Mouse (Mus musculus) heart, embryonic 15.5 days (tissue): ENCODE data around the gene Skp2. TPM values are rescaled to one million over a fixed set of nuclear protein-coding genes. Genes with fewer than 3 reads are reported as not detected.

Experiments used
- ATAC-seq: fragments of 200-750 bp; cut with Nextera tagmentation; replicated peaks from 2 replicates; pipeline ENCODE4 v1.8.0; 2017; ENCODE audit warnings: low read depth, moderate TSS enrichment; ENCODE audit not compliant: insufficient number of reproducible peaks, insufficient read depth, low FRiP score
- H3K27ac ChIP-seq: fragments of 300-500 bp; sonication (generic); 2 replicates; pipeline ENCODE4 v1.5.1; 2015; ENCODE audit warnings: mild to moderate bottlenecking, inconsistent platforms
- H3K27me3 ChIP-seq: fragments of 300-500 bp; sonication (generic); 2 replicates; pipeline ENCODE4 v1.6.1; 2015; ENCODE audit warnings: inconsistent platforms
- H3K36me3 ChIP-seq: fragments of 300-500 bp; sonication (generic); 2 replicates; pipeline ENCODE4 v1.6.1; 2015; ENCODE audit warnings: mild to moderate bottlenecking, inconsistent platforms
- H3K4me1 ChIP-seq: fragments of 300-500 bp; sonication (generic); replicated peaks from 2 replicates; pipeline ENCODE4 v1.6.1; 2015; ENCODE audit warnings: inconsistent platforms
- H3K4me2 ChIP-seq: fragments of 300-500 bp; sonication (generic); 2 replicates; pipeline ENCODE4 v1.6.1; 2015; ENCODE audit warnings: inconsistent platforms, mild to moderate bottlenecking, moderate library complexity
- H3K4me3 ChIP-seq: fragments of 300-500 bp; sonication (generic); 2 replicates; pipeline ENCODE4 v1.5.1; 2015; ENCODE audit warnings: mild to moderate bottlenecking, inconsistent platforms
- H3K9ac ChIP-seq: fragments of 300-500 bp; sonication (generic); 2 replicates; pipeline ENCODE4 v1.6.1; 2015; ENCODE audit warnings: mild to moderate bottlenecking, inconsistent platforms
- H3K9me3 ChIP-seq: fragments of 300-500 bp; sonication (generic); replicated peaks from 2 replicates; pipeline ENCODE4 v1.6.1; 2016; ENCODE audit warnings: inconsistent platforms
- WGBS: fragments of 180-500 bp; shearing (Covaris S2); methylation state at CpG from one replicate; pipeline ENCODE4 v1.1.7; 2015; ENCODE audit warnings: mixed read lengths; 5-methylcytosine and 5-hydroxymethylcytosine counted together
- polyA plus RNA-seq: library from polyadenylated mRNA; unstranded; fragments of >200 nt; fragmentation: Nextera tagmentation; extraction: Ambion mirVana; gene quantifications from 2 replicates; pipeline ENCODE4 v1.2.1, GENCODE M21; 2015

The Skp2 gene
- polyA plus RNA-seq, 1 experiment from 2014 or later, result 18.4 TPM

DNA sequence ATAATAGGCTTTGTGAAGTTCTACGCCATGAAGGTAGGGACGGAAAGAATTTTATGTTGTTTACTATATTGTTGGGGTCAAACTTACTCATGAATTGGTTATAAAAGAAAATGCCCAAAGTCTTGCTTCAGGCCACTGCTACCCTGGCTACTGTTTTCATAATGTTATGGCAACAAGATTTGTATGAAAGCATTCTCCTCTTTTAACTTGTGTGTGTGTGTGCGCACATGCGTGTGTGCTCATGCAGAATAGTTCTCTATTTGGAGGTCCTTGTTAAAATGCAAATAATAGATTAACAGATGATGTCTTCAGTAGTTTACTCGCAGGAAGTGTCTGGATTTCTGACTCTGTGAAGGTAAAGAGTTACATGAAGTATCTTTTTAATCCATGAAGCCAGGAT is 81.5 kb downstream of the Skp2 start:
- ATAC-seq, result no peak
- Histone ChIP-seq H3K9ac (no peak overlapping the region), H3K4me3 (peak overlapping the region; percentile 99), H3K4me2 (peak overlapping the region; percentile 67), H3K27ac (peak overlapping the region; percentile 97), H3K27me3 (no peaks in the 10 kb centered on the region), H3K36me3 (no peaks in the 10 kb centered on the region), H3K4me1 (peaks cover 57% of the 10 kb centered on the region), H3K9me3 (no peaks in the 10 kb centered on the region)
- WGBS, result 70% methylated on average over 5 of the region's 5 CpGs

DNA sequence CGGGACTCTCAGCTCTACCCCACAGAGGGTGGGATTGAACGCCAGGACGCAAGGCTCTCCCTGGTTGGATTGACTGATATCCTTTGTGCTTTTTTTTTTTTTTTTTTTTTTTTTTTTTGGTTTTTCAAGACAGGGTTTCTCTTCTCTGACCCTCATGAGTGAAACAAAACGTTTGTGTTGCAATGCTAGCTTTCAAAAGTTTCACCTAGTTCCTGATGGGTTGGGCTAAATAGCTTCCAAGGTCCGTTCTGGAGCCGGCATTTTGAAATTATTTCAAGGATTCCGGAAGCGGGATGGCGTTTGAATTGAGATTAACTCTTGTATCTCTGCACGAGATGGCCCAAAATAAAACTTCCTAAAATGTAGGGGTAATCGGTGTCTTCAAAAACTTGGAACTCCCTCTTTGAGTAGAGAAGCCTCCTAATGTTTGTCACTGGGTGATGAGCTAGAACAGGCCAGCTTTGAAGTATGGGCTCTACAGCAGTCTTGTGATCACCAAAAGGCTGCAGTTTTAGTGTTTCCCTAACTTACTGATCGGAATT is 82.1 kb downstream of the Skp2 start:
- WGBS, result 13% methylated on average over 12 of the region's 12 CpGs
- Histone ChIP-seq H3K4me3 (peak overlapping the region; percentile 99), H3K27me3 (no peaks in the 10 kb centered on the region), H3K9me3 (no peaks in the 10 kb centered on the region), H3K4me2 (peak overlapping the region; percentile 67), H3K36me3 (no peaks in the 10 kb centered on the region), H3K27ac (peak overlapping the region; percentile 97), H3K9ac (peak overlapping the region; percentile 98), H3K4me1 (peaks cover 52% of the 10 kb centered on the region)
- ATAC-seq, result no peak

DNA sequence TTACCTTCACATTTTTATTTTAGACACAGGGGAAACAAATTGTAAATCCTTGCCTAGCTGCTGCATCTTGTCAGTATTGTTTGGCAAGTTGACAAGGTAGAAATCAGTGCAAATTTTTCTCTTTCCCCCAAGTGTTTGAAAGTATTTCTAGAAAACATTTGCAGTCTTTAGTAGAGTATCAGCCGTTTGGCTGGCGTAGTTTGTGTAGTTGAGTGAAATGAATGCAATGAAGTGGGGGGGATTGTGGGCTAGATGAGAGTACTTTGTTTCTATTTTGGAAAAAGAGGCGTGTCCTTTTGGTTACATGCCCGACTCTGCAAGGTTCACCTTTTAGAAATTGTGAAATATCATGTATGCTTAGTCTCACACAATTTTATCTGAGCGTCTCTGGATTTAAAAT is 82.6 kb downstream of the Skp2 start:
- WGBS, result 7% methylated on average over 5 of the region's 5 CpGs

DNA sequence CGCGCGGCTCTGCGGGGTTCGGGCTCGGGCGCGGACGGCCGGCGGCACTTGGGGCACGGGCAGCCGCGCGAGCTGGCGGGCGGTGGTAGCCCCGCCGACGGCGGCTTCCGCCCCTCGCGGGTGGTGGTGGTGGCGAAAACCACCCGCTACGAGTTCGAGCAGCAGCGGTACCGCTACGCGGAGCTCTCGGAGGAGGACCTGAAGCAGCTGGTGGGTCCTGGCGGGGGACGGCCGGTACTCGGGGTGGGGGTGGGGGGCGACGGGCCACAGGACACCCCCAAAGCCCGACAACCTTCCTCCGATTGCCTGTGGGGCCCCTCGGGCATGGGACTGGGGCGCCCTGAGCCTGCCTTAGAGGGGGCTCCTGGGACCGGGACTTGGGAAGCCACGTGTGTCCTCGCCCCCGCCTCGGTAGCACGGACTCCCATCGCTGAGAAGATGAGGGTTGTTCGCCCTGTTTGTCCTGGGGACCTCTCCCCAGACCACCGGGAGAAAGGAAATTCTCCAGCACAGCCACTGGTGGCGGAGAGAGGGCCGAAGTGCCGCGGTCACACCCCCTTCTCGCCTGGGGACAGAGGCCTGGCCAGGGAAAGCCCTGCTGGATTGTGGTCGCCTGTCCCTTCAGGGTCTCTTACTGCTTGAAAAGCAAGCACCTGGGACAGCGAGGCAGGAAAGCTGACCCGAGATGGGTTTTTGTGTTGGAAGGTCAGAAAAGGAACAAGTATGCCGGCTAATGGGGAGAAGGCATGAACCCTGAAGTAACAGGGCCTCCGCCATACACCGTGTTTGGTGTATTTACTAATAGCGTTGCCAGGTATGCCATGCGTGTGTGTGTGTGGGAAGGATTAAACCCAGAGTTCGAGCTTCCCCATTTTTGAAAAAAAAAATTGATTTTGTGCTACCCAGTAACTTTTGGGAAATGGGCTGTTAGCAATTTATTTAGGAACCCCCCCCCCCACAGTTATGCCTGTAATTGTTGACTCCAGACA is 83.4 kb downstream of the Skp2 start:
- peaks cover 44% of the 10 kb centered on the region for H3K4me1 ChIP-seq
- peak overlapping the region; percentile 98 for H3K9ac ChIP-seq
- peak overlapping the region; percentile 67 for H3K4me2 ChIP-seq
- peak; percentile 11 for ATAC-seq
- H3K27me3 ChIP-seq, result no peaks in the 10 kb centered on the region
- peak overlapping the region; percentile 99 for H3K4me3 ChIP-seq
- H3K9me3 ChIP-seq, result no peaks in the 10 kb centered on the region
- peak overlapping the region; percentile 97 for H3K27ac ChIP-seq
- under 1% methylated on average over 61 of the region's 66 CpGs for WGBS
- H3K36me3 ChIP-seq, result no peaks in the 10 kb centered on the region

More for the DNA sequence above, 82.6 kb downstream of the Skp2 start:
- Histone ChIP-seq H3K27me3 (no peaks in the 10 kb centered on the region), H3K27ac (peak overlapping the region; percentile 97), H3K4me1 (peaks cover 49% of the 10 kb centered on the region), H3K4me3 (peak overlapping the region; percentile 99), H3K9ac (peak overlapping the region; percentile 98), H3K36me3 (no peaks in the 10 kb centered on the region), H3K4me2 (peak overlapping the region; percentile 67), H3K9me3 (no peaks in the 10 kb centered on the region)
- ATAC-seq, result no peak

DNA sequence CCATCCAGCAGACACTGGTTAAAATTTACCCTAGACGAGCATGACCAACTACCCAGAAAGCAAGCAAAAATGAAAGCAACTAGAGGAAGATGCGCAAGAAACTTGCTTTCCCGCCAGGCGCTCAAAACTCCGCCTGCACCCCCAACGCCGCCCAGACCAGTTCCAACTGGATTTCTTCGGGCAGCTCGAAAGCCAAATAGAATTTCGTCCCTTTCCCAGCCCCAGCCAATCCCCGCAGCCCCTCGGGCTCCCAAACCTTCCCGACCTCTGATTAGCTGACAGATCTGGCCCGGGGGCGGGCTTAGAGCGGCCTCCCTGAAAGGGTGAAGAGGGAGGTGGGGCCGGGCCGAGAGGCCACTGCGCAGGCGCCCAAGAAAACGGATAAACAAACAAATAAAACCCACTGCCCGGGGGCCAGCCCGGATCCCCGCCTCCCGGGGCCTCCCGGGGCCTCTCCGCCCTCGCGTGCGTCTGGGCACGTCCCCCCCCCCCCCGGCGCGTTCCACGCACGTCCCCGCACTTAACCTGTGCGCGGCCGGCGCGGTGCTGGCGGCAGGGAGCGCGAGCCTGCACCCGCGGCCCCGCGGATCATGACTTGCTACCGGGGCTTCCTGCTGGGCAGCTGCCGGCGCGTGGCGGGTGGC is 84.2 kb downstream of the Skp2 start, which contains the start of gene Nadk2:
Gene Nadk2, plus strand, starts transcription at position 349 of the 644 bp plus-strand sequence.
- peak within 1 kb of the TSS; percentile 73 for H3K4me2 ChIP-seq
- peak; percentile 99 for ATAC-seq
- WGBS, result under 1% methylated on average over 53 of the region's 54 CpGs
- peaks cover 36% of the 10 kb centered on the region for H3K4me1 ChIP-seq
- no peaks in the 10 kb centered on the region for H3K9me3 ChIP-seq
- peak within 1 kb of the TSS; percentile 98 for H3K9ac ChIP-seq
- H3K36me3 ChIP-seq, result no peaks in the 10 kb centered on the region
- H3K27me3 ChIP-seq, result no peaks in the 10 kb centered on the region
- H3K4me3 ChIP-seq, result peak within 1 kb of the TSS; percentile 99
- peak within 1 kb of the TSS; percentile 97 for H3K27ac ChIP-seq

DNA sequence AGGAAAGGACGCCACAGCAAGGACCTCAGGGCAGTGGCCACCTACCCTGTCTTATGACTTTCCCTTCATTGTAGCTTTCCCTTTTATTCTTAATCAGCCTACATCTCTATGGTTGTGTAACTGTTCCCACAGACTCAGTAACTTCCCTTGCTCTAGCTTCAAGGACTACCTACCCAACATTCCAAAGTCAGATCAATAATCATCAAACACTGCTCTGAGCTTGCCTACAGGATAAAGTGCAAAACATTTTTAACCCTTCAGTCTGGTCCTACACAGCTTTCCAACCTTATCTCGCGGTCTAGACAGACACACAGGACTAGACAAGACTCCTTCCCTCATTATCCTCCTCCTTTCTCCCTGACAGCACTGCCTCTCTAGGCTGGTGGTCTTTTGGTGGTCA is 84.9 kb downstream of the Skp2 start:
- H3K4me3 ChIP-seq, result peak overlapping the region; percentile 99
- ATAC-seq, result no peak
- H3K9ac ChIP-seq, result peak overlapping the region; percentile 63
- H3K27me3 ChIP-seq, result no peaks in the 10 kb centered on the region
- H3K4me2 ChIP-seq, result peak overlapping the region; percentile 73
- H3K9me3 ChIP-seq, result no peaks in the 10 kb centered on the region
- peaks cover 29% of the 10 kb centered on the region for H3K4me1 ChIP-seq
- no peaks in the 10 kb centered on the region for H3K36me3 ChIP-seq
- 0% methylated on average over 3 of the region's 3 CpGs for WGBS
- peak overlapping the region; percentile 82 for H3K27ac ChIP-seq

DNA sequence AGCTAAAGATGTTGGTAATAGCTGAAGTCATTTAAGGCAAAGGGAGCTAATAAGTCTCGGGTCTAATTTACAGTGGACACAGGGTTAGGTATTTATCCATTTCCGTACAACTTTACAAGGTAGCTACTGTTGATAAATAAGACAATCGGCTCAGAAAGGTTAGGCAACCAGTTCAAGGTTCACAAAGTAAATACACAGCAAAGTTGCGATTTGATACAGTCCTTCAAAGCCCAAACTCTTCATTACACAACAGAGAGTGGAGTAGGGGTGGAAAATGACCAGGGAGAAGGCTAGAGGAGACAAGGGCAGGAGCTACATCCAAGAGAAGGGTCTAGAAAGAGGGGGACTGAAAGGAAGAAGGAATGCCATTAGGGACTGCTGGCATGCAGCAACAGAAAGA is 86.3 kb downstream of the Skp2 start:
- no peak for ATAC-seq
- no peak overlapping the region for H3K9ac ChIP-seq
- 87% methylated on average over 4 of the region's 4 CpGs for WGBS
- H3K27ac ChIP-seq, result no peak overlapping the region
- no peaks in the 10 kb centered on the region for H3K27me3 ChIP-seq
- no peak overlapping the region for H3K4me3 ChIP-seq
- H3K4me2 ChIP-seq, result no peak overlapping the region
- H3K36me3 ChIP-seq, result no peaks in the 10 kb centered on the region
- peaks cover 17% of the 10 kb centered on the region for H3K4me1 ChIP-seq
- no peaks in the 10 kb centered on the region for H3K9me3 ChIP-seq

Other genes starting within 250 kb of the Skp2 start
- 0.20 and 0.53 TPM in 2 replicates for gene Ranbp3l, start 187.5 kb downstream of the Skp2 start, polyA plus RNA-seq
- 43.7 TPM in 2 replicates for gene Nadk2, start 84.2 kb downstream of the Skp2 start, polyA plus RNA-seq
- 1.5 and 2.2 TPM in 2 replicates for gene Lmbrd2, start 14.9 kb downstream of the Skp2 start, polyA plus RNA-seq
- gene Ugt3a1, start 121.5 kb upstream of the Skp2 start, polyA plus RNA-seq, result 0.23 TPM in 1 of 2 replicates, not detected in the other
- not detected in 2 replicates for gene Ugt3a2, start 180.1 kb upstream of the Skp2 start, polyA plus RNA-seq